Mouse (Mus musculus) hindbrain, embryonic 14.5 days (tissue): ENCODE data around the gene Stard3. TPM values are rescaled to one million over a fixed set of nuclear protein-coding genes. Genes with fewer than 3 reads are reported as not detected.

Source experiments
- ATAC-seq: fragments of 200-750 bp; cut with Nextera tagmentation; 2 replicates; pipeline ENCODE4 v1.8.0; 2017; ENCODE audit warnings: moderate number of reproducible peaks, mild to moderate bottlenecking, moderate TSS enrichment, moderate library complexity; ENCODE audit not compliant: low FRiP score
- DNase-seq: peaks from one replicate; pipeline ENCODE4 v3.0.0-alpha.2; 2015; ENCODE audit warnings: low spot score
- H3K27ac ChIP-seq: fragments of 300-500 bp; sonication (generic); 2 replicates; pipeline ENCODE4 v1.5.1; 2014; ENCODE audit warnings: mild to moderate bottlenecking, moderate library complexity
- H3K27me3 ChIP-seq: fragments of 300-500 bp; sonication (generic); 2 replicates; pipeline ENCODE4 v1.6.1; 2014; ENCODE audit warnings: mild to moderate bottlenecking, low read length, mixed read lengths; ENCODE audit not compliant: control insufficient read depth, insufficient read depth
- H3K36me3 ChIP-seq: fragments of 300-500 bp; sonication (generic); replicated peaks from 2 replicates; pipeline ENCODE4 v1.6.1; 2014; ENCODE audit not compliant: control insufficient read depth, insufficient read depth
- H3K4me1 ChIP-seq: fragments of 300-500 bp; sonication (generic); replicated peaks from 2 replicates; pipeline ENCODE4 v1.6.1; 2014; ENCODE audit warnings: antibody characterized with exemption, low read length, mixed read lengths; ENCODE audit not compliant: control insufficient read depth, insufficient read depth
- H3K4me2 ChIP-seq: fragments of 300-500 bp; sonication (generic); replicated peaks from 2 replicates; pipeline ENCODE4 v1.6.1; 2014; ENCODE audit warnings: mild to moderate bottlenecking, moderate library complexity
- H3K4me3 ChIP-seq: fragments of 300-500 bp; sonication (generic); replicated peaks from 2 replicates; pipeline ENCODE4 v1.5.1; 2014; ENCODE audit warnings: mild to moderate bottlenecking, low read length
- H3K9ac ChIP-seq: fragments of 300-500 bp; sonication (generic); 2 replicates; pipeline ENCODE4 v1.6.1; 2014
- H3K9me3 ChIP-seq: fragments of 300-500 bp; sonication (generic); 2 replicates; pipeline ENCODE4 v1.6.1; 2016; ENCODE audit warnings: low read length; ENCODE audit not compliant: control insufficient read depth
- WGBS: fragments of 180-500 bp; shearing (Covaris S2); extraction: QIAGEN DNeasy Blood & Tissue Kit; methylation state at CpG from one replicate; pipeline ENCODE4 v1.1.7; 2014; 5-methylcytosine and 5-hydroxymethylcytosine counted together
- polyA plus RNA-seq: library from polyadenylated mRNA; unstranded; fragments of >200 nt; fragmentation: Nextera tagmentation; extraction: Ambion mirVana; gene quantifications from 2 replicates; pipeline ENCODE4 v1.2.1, GENCODE M21; 2014

Stard3 gene
- polyA plus RNA-seq, 1 experiment from 2014 or later, result 33.9 TPM

- H3K9me3 ChIP-seq, result no peaks in the 10 kb centered on the region
- no peaks in the 10 kb centered on the region for H3K36me3 ChIP-seq
- DNase-seq, result no peak
- H3K27me3 ChIP-seq, result peaks cover 66% of the 10 kb centered on the region
- H3K9ac ChIP-seq, result no peak overlapping the region
- no peak overlapping the region for H3K4me2 ChIP-seq
- peaks cover 16% of the 10 kb centered on the region; the same call in 1 of the 2 replicates for H3K4me1 ChIP-seq
- no peak overlapping the region for H3K27ac ChIP-seq
- no peak for ATAC-seq
- WGBS, result 4% methylated on average over 4 of the region's 4 CpGs
- H3K4me3 ChIP-seq, result no peak overlapping the region
Observed at GRCm38 (mm10) chr11:98340597-98340996, 17.6 kb upstream of the Stard3 start.

GRCm38 (mm10) chr11:98341174-98341573 is 17.0 kb upstream of the Stard3 start:
- DNase-seq, result no peak
- peaks cover 16% of the 10 kb centered on the region; the same call in 1 of the 2 replicates for H3K4me1 ChIP-seq
- no peak overlapping the region for H3K27ac ChIP-seq
- H3K4me2 ChIP-seq, result no peak overlapping the region
- WGBS, result 52% methylated on average over 4 of the region's 4 CpGs
- peaks cover 66% of the 10 kb centered on the region for H3K27me3 ChIP-seq
- H3K9ac ChIP-seq, result no peak overlapping the region
- H3K9me3 ChIP-seq, result no peaks in the 10 kb centered on the region
- H3K36me3 ChIP-seq, result no peaks in the 10 kb centered on the region
- ATAC-seq, result no peak
- H3K4me3 ChIP-seq, result no peak overlapping the region

GRCm38 (mm10) chr11:98342000-98342945 is 15.9 kb upstream of the Stard3 start:
- WGBS, result under 1% methylated on average over 29 of the region's 29 CpGs
- Histone ChIP-seq H3K27ac (no peak overlapping the region), H3K4me2 (peak overlapping the region; percentile 40), H3K9ac (no peak overlapping the region), H3K27me3 (peaks cover 66% of the 10 kb centered on the region), H3K9me3 (no peaks in the 10 kb centered on the region), H3K4me1 (peaks cover 16% of the 10 kb centered on the region; the same call in 1 of the 2 replicates), H3K4me3 (peak overlapping the region; percentile 11; the same call in 1 of the 2 replicates), H3K36me3 (no peaks in the 10 kb centered on the region)
- DNase-seq (peak; percentile 98), ATAC-seq (0 out of 2 replicates have a peak, but pooled peaks have one; percentile 43)

- Histone ChIP-seq H3K27me3 (peaks cover 71% of the 10 kb centered on the region), H3K4me3 (no peak overlapping the region), H3K36me3 (no peaks in the 10 kb centered on the region), H3K4me2 (peak overlapping the region; percentile 39; the same call in 1 of the 2 replicates), H3K4me1 (peaks cover 6% of the 10 kb centered on the region; the same call in 1 of the 2 replicates), H3K9ac (no peak overlapping the region), H3K27ac (no peak overlapping the region), H3K9me3 (no peaks in the 10 kb centered on the region)
- WGBS, result 2% methylated on average over 14 of the region's 14 CpGs
- peak; percentile 81 for DNase-seq
- no peak for ATAC-seq
Observed at GRCm38 (mm10) chr11:98345253-98345652, 12.9 kb upstream of the Stard3 start.

- H3K9me3 ChIP-seq, result no peaks in the 10 kb centered on the region
- WGBS, result 9% methylated on average over 9 of the region's 9 CpGs
- H3K4me3 ChIP-seq, result no peak overlapping the region
- H3K4me2 ChIP-seq, result no peak overlapping the region
- no peaks in the 10 kb centered on the region for H3K36me3 ChIP-seq
- H3K4me1 ChIP-seq, result peaks cover 6% of the 10 kb centered on the region; the same call in 1 of the 2 replicates
- DNase-seq, result no peak
- no peak overlapping the region for H3K27ac ChIP-seq
- peaks cover 74% of the 10 kb centered on the region for H3K27me3 ChIP-seq
- no peak for ATAC-seq
- H3K9ac ChIP-seq, result no peak overlapping the region
Observed at GRCm38 (mm10) chr11:98346168-98346567, 12.0 kb upstream of the Stard3 start.

- 2% methylated on average over 12 of the region's 12 CpGs for WGBS
- ATAC-seq (0 out of 2 replicates have a peak, but pooled peaks have one; percentile 31), DNase-seq (no peak)
Observed at GRCm38 (mm10) chr11:98347385-98348082, 10.6 kb upstream of the Stard3 start.

GRCm38 (mm10) chr11:98348083-98348961 is 9.8 kb upstream of the Stard3 start, which contains the start of gene Ppp1r1b:
Ppp1r1b (plus strand) TSS chr11:98348404.
- H3K4me3 ChIP-seq, result peak within 1 kb of the TSS; percentile 52
- H3K36me3 ChIP-seq, result no peaks in the 10 kb centered on the region
- H3K4me1 ChIP-seq, result peaks cover 6% of the 10 kb centered on the region; the same call in 1 of the 2 replicates
- ATAC-seq (peak; percentile 61; the same call in 1 of the 2 replicates), DNase-seq (no peak)
- no peaks in the 10 kb centered on the region for H3K9me3 ChIP-seq
- no peak within 1 kb of the TSS for H3K27ac ChIP-seq
- peak within 1 kb of the TSS; percentile 93 for H3K4me2 ChIP-seq
- WGBS, result under 1% methylated on average over 54 of the region's 55 CpGs
- peak within 1 kb of the TSS; percentile 57 for H3K9ac ChIP-seq
- peaks cover 82% of the 10 kb centered on the region for H3K27me3 ChIP-seq

More at GRCm38 (mm10) chr11:98347385-98348082, 10.6 kb upstream of the Stard3 start:
- no peak overlapping the region for H3K4me3 ChIP-seq
- peak overlapping the region; percentile 93 for H3K4me2 ChIP-seq
- peaks cover 74% of the 10 kb centered on the region for H3K27me3 ChIP-seq
- H3K4me1 ChIP-seq, result peaks cover 6% of the 10 kb centered on the region; the same call in 1 of the 2 replicates
- no peaks in the 10 kb centered on the region for H3K9me3 ChIP-seq
- H3K36me3 ChIP-seq, result no peaks in the 10 kb centered on the region
- H3K9ac ChIP-seq, result no peak overlapping the region
- no peak overlapping the region for H3K27ac ChIP-seq

GRCm38 (mm10) chr11:98349308-98349707 is 8.9 kb upstream of the Stard3 start:
- WGBS, result 2% methylated on average over 9 of the region's 9 CpGs
- no peak overlapping the region for H3K27ac ChIP-seq
- H3K9ac ChIP-seq, result no peak overlapping the region
- ATAC-seq, result no peak
- no peaks in the 10 kb centered on the region for H3K36me3 ChIP-seq
- no peak for DNase-seq
- peaks cover 84% of the 10 kb centered on the region for H3K27me3 ChIP-seq
- 0 out of 2 replicates have a peak overlapping the region, but pooled peaks have one; percentile 1 for H3K4me3 ChIP-seq
- H3K4me1 ChIP-seq, result peaks cover 6% of the 10 kb centered on the region; the same call in 1 of the 2 replicates
- no peaks in the 10 kb centered on the region for H3K9me3 ChIP-seq
- H3K4me2 ChIP-seq, result peak overlapping the region; percentile 93; the same call in 1 of the 2 replicates
